ENCODE assay signal across 14 mouse cellular contexts in the genomic region with DNA sequence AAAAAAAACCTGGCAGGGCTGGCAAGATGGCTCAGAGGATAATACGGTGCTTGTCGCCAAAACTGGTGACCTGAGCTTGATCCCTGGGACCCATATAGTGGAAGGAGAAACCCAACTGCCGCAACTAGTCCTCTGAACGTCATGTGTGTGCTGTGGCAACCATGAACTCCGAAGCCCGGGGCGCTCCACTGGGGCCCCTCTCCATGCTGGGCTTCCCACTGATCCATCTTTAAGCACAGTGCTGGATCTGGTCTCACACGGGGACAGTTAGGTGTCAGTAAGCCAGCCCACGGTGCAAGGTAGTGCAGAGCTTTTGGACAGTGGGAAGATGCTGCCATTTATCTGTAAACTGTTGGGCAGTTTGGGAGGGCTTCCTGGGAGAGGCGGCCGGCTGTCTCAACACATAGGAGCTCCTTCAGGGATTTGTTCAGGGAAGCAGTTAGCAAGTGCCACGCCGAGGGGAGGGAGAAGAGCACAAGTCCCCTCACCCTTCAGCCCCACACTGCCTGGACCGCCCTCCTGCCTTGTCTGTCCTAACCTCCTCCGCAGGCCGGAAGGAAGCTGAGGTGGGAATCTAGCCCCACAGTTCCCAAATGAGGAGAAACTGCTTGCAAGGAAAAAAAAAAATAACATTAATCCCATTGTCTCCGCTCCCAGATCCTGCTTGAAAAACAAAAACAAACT. TPM values are rescaled to one million over a fixed set of nuclear protein-coding genes. Genes with fewer than 3 reads are reported as not detected.
A peak's percentile ranks its signal among the peaks of the same experiment; 100 is the strongest.
DNase-seq lines count a peak whose midpoint lies in the region; ATAC-seq and TF ChIP-seq lines count a peak whose summit lies in the region.
"Had no signal": no experiment of that assay in that cellular context is flagged by ENCODE, and none has a peak within 500 bp of the region (broad histone marks: within the 10 kb centered on the region; RNA-seq: fewer than 3 reads in every experiment).

No protein-coding gene starts in this region.

- TF ChIP-seq CTCF in liver, postnatal 0 days (IDR thresholded peaks at IDR 0.05; ENCODE audit: low read depth) = no peak

- TF ChIP-seq EP300 in liver, postnatal 0 days (IDR thresholded peaks at IDR 0.05; ENCODE audit: low read depth) = no peak

- H3K27me3 ChIP-seq in hindbrain, embryonic 13.5 days = peaks cover 9% of the 10 kb centered on the region; the same call in 1 of the 2 replicates
- no peaks in the 10 kb centered on the region for H3K27me3 ChIP-seq in hindbrain, embryonic 11.5 days (ENCODE audit: control insufficient read depth, insufficient read depth, low read length)
- H3K27me3 ChIP-seq in liver, postnatal 0 days (ENCODE audit: insufficient read depth, low read length) = no peaks in the 10 kb centered on the region
- H3K27me3 ChIP-seq: midbrain, embryonic 15.5 days had no signal

- H3K9me3 ChIP-seq in hindbrain, embryonic 13.5 days = no peaks in the 10 kb centered on the region
- no peaks in the 10 kb centered on the region for H3K9me3 ChIP-seq in hindbrain, embryonic 11.5 days (ENCODE audit: control insufficient read depth, low read length)
- no peaks in the 10 kb centered on the region for H3K9me3 ChIP-seq in liver, postnatal 0 days (ENCODE audit: low read length)
- H3K9me3 ChIP-seq: limb, embryonic 12.5 days; midbrain, embryonic 15.5 days had no signal

- H3K4me3 ChIP-seq in hindbrain, embryonic 13.5 days = no peak overlapping the region
- H3K4me3 ChIP-seq in hindbrain, embryonic 11.5 days (ENCODE audit: low read depth, low read length) = no peak overlapping the region
- H3K4me3 ChIP-seq in liver, postnatal 0 days (ENCODE audit: low read depth, low read length) = no peak overlapping the region
- H3K4me3 ChIP-seq: limb, embryonic 12.5 days; midbrain, embryonic 15.5 days had no signal

- 0 out of 2 replicates have a peak, but pooled peaks cover 11% of the 10 kb centered on the region for H3K4me1 ChIP-seq in hindbrain, embryonic 13.5 days (replicated peaks)
- H3K4me1 ChIP-seq in hindbrain, embryonic 11.5 days (replicated peaks; ENCODE audit: control insufficient read depth, insufficient read depth, low read length) = no peaks in the 10 kb centered on the region
- H3K4me1 ChIP-seq in liver, postnatal 0 days (ENCODE audit: insufficient read depth) = peaks cover 22% of the 10 kb centered on the region
- H3K4me1 ChIP-seq: midbrain, embryonic 15.5 days had no signal

- no peak overlapping the region for H3K4me2 ChIP-seq in hindbrain, embryonic 13.5 days
- no peak overlapping the region for H3K4me2 ChIP-seq in hindbrain, embryonic 11.5 days (replicated peaks; ENCODE audit: low read depth, low read length)
- H3K4me2 ChIP-seq in liver, postnatal 0 days (ENCODE audit: low read depth, low read length) = no peak overlapping the region
- H3K4me2 ChIP-seq: limb, embryonic 12.5 days; midbrain, embryonic 15.5 days had no signal

- ATAC-seq in hindbrain, embryonic 13.5 days (ENCODE audit: low FRiP score) = no peak
- ATAC-seq in hindbrain, embryonic 11.5 days (ENCODE audit: low FRiP score) = no peak
- no peak for ATAC-seq in liver, postnatal 0 days
- ATAC-seq: forebrain, embryonic 16.5 days; hindbrain, embryonic 16.5 days; midbrain, embryonic 15.5 days had no signal

- no peak for DNase-seq in hindbrain, embryonic 11.5 days (ENCODE audit: low spot score)
- DNase-seq in right cerebral cortex, postnatal 4 days = peak; percentile 3
- DNase-seq in right cerebral cortex, postnatal 10 days (ENCODE audit: low spot score in 2 of 2) = no peak
- DNase-seq in heart, postnatal 4 days = peak; percentile 59
- no peak for DNase-seq in liver, postnatal 0 days
- no peak for DNase-seq in frontal cortex, adult 2 months (ENCODE audit: extremely low spot score in 1 of 2, low spot score in 1 of 2)
- no peak for DNase-seq in thymus, adult 18-20 months
- DNase-seq: embryo, embryonic 11 days; thymus, postnatal 4 days had no signal

- H3K9ac ChIP-seq in hindbrain, embryonic 13.5 days = no peak overlapping the region
- no peak overlapping the region for H3K9ac ChIP-seq in hindbrain, embryonic 11.5 days (ENCODE audit: low read depth, low read length)
- no peak overlapping the region for H3K9ac ChIP-seq in liver, postnatal 0 days (replicated peaks)
- H3K9ac ChIP-seq: limb, embryonic 12.5 days; midbrain, embryonic 15.5 days had no signal

- 74% methylated on average over 17 of the region's 17 CpGs for WGBS in hindbrain, embryonic 13.5 days
- WGBS in hindbrain, embryonic 11.5 days = 69% methylated on average over 17 of the region's 17 CpGs
- 74% methylated on average over 17 of the region's 17 CpGs for WGBS in liver, postnatal 0 days (ENCODE audit: insufficient replicate concordance)

- no peaks in the 10 kb centered on the region for H3K36me3 ChIP-seq in hindbrain, embryonic 13.5 days
- H3K36me3 ChIP-seq in hindbrain, embryonic 11.5 days (ENCODE audit: control insufficient read depth, insufficient read depth, low read length) = no peaks in the 10 kb centered on the region
- no peaks in the 10 kb centered on the region for H3K36me3 ChIP-seq in liver, postnatal 0 days (replicated peaks; ENCODE audit: insufficient read depth, low read length)
- H3K36me3 ChIP-seq: limb, embryonic 12.5 days; midbrain, embryonic 15.5 days had no signal

- H3K27ac ChIP-seq in hindbrain, embryonic 13.5 days = peak overlapping the region; percentile 66; the same call in 1 of the 2 replicates
- no peak overlapping the region for H3K27ac ChIP-seq in hindbrain, embryonic 11.5 days (ENCODE audit: low read depth, low read length)
- peak overlapping the region; percentile 77; the same call in 1 of the 2 replicates for H3K27ac ChIP-seq in liver, postnatal 0 days (ENCODE audit: low read depth)

RNA-seq across cellular contexts. Expression of a gene that starts 10.6 kb away (rescaled TPM):
- polyA plus RNA-seq in hindbrain, embryonic 13.5 days (2015; fragmentation: Nextera tagmentation; extraction: Ambion mirVana) = 9.1 and 11.3 TPM in 2 replicates
- polyA plus RNA-seq in hindbrain, embryonic 11.5 days (2014; fragmentation: Nextera tagmentation; extraction: Ambion mirVana) = 17.5 and 18.8 TPM in 2 replicates
- total RNA-seq in heart, postnatal 4 days (2021) = 100 to 1,000 TPM; 191 to 208 TPM
- 8.5 and 8.7 TPM in 2 replicates for polyA plus RNA-seq in liver, postnatal 0 days (2015; fragmentation: Nextera tagmentation; extraction: Ambion mirVana)
- 56.5 and 73.7 TPM in 2 replicates for polyA plus RNA-seq in frontal cortex, adult 2 months (2012; rRNA removed)

Comparison
In these comparisons a context has a peak if more than half of its experiments do, and no peak if none do; other contexts are left out.
1. DNase-seq: peak in right cerebral cortex, postnatal 4 days (single experiment) and heart, postnatal 4 days (single experiment); none in hindbrain, embryonic 11.5 days (single experiment), right cerebral cortex, postnatal 10 days (0 of 2), liver, postnatal 0 days (single experiment), frontal cortex, adult 2 months (0 of 2) and thymus, adult 18-20 months (0 of 2).